Mouse (Mus musculus): Measurements from ENCODE around the gene Gucy2c.

Gene Gucy2c

GRCm38 (mm10) chr6:136669274-136669673 is 112.3 kb downstream of the Gucy2c start:
- DNase-seq (ENCODE audit: low spot score in 2 of 2): no peak

GRCm38 (mm10) chr6:136668266-136668986 is 113.1 kb downstream of the Gucy2c start:
- DNase-seq (ENCODE audit: low spot score in 2 of 2): no peak

DNA sequence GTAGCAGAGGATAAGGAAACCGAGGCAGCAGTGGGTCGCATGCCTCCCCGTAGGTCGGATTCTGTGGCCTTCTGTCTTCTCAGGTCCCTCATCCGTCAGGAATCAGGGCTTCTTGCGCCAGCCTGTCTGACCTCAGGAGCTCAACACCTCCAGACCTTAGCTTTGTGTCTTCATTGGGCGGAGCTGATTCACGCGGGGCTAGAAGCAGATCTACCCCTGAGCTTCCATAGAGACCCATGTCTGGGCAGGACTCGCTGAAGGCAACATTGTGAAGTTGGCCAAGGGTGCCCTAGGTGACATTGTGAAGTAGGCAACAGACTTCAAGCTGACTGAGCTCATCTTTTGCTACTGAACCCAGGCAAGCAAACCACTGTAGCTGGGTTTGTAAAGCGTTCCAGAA is 119.5 kb downstream of the Gucy2c start:
- DNase-seq (ENCODE audit: low spot score in 2 of 2): no peak

GRCm38 (mm10) chr6:136661706-136662016 is 119.9 kb downstream of the Gucy2c start, which contains the start of gene Plbd1:
Gene Plbd1, minus strand, starts transcription at chr6:136661928.
- DNase-seq (ENCODE audit: low spot score in 2 of 2): peak; percentile 34 to 64

GRCm38 (mm10) chr6:136660831-136661705 is 120.5 kb downstream of the Gucy2c start:
- no peak for DNase-seq (ENCODE audit: low spot score in 2 of 2)

DNA sequence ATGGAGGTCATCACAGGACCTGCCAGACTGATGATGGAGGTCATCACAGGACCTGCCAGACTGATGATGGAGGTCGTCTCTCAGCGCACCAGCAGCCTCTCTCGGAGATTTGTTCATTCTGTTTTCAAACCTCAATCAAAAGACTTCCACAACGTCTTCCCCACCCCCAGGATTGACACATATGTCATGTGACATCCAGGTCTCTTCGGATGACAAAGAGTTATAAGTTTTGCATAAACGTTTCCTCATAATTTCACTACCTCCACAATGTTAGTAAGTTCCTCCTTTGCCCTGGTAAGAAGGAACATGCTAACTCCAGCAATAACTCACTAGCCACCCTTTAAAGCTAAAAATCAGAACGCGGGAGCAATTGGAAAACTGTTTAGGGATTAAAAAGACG is 122.3 kb downstream of the Gucy2c start:
- DNase-seq (ENCODE audit: low spot score in 2 of 2): no peak

- no peak for DNase-seq (ENCODE audit: low spot score in 2 of 2)
These were observed 123.3 kb downstream of the Gucy2c start for GRCm38 (mm10) chr6:136658303-136658702.

- no peak for DNase-seq (ENCODE audit: low spot score in 2 of 2)
These were observed 125.8 kb downstream of the Gucy2c start for GRCm38 (mm10) chr6:136655786-136656185.

- DNase-seq (ENCODE audit: low spot score in 2 of 2): no peak
These were observed 127.1 kb downstream of the Gucy2c start for GRCm38 (mm10) chr6:136654470-136654869.

GRCm38 (mm10) chr6:136653331-136653730 is 128.2 kb downstream of the Gucy2c start:
- no peak for DNase-seq (ENCODE audit: low spot score in 2 of 2)

GRCm38 (mm10) chr6:136650664-136651063 is 130.9 kb downstream of the Gucy2c start:
- DNase-seq (ENCODE audit: low spot score in 2 of 2): no peak

GRCm38 (mm10) chr6:136647455-136647861 is 134.1 kb downstream of the Gucy2c start:
- DNase-seq (ENCODE audit: low spot score in 2 of 2): no peak

Measured in urinary bladder, postnatal 4 days (tissue).